Mouse (Mus musculus) spleen, embryonic (tissue): ENCODE results near the gene Mt2.

ENCODE experiments used
- CTCF ChIA-PET: fragments of 350-600 bp; sonication (Branson Sonifier 250); formaldehyde crosslinking; loops from one replicate; lab custom pipeline; 2022; lab: Charles Lee

Gene Mt2

GRCm38 (mm10) chr8:94172809-94173732 is 607 bp downstream of the Mt2 start:
- CTCF ChIA-PET, result no interaction called here

- CTCF ChIA-PET, result no interaction called here
Observed at GRCm38 (mm10) chr8:94173848-94174403, 1.5 kb downstream of the Mt2 start.

GRCm38 (mm10) chr8:94174619-94175213 is 2.3 kb downstream of the Mt2 start:
- CTCF ChIA-PET, result no interaction called here

GRCm38 (mm10) chr8:94177716-94178390 is 5.4 kb downstream of the Mt2 start:
- CTCF ChIA-PET, result interaction anchor here (0.7 kb wide), 1 partner anchor 569 kb away, joined by 4 read pairs; no protein-coding TSS in a partner anchor

GRCm38 (mm10) chr8:94178857-94179712 is 6.6 kb downstream of the Mt2 start, which contains the start of gene Mt1:
TSS of gene Mt1 (plus strand) at chr8:94179082.
- CTCF ChIA-PET, result no interaction called here

- CTCF ChIA-PET, result interaction anchor here (0.7 kb wide), 1 partner anchor 149 kb away, joined by 3 read pairs; the partner anchor contains the start of gene Slc12a3
Observed at GRCm38 (mm10) chr8:94179713-94180560, 7.5 kb downstream of the Mt2 start.

- CTCF ChIA-PET, result interaction anchor here (0.7 kb wide), 1 partner anchor 148 kb away, joined by 3 read pairs; the partner anchor contains the start of gene Slc12a3
Observed at GRCm38 (mm10) chr8:94180561-94180908, 8.1 kb downstream of the Mt2 start.

GRCm38 (mm10) chr8:94182055-94182929 is 9.8 kb downstream of the Mt2 start:
- CTCF ChIA-PET, result interaction anchor here (0.9 kb wide), 1 partner anchor 23 kb away, joined by 6 read pairs; no protein-coding TSS in a partner anchor

- CTCF ChIA-PET, result interaction anchor here (0.9 kb wide), 1 partner anchor 23 kb away, joined by 6 read pairs; no protein-coding TSS in a partner anchor
Observed at GRCm38 (mm10) chr8:94183117-94183516, 10.7 kb downstream of the Mt2 start.

GRCm38 (mm10) chr8:94184357-94184843 is 11.9 kb downstream of the Mt2 start:
- CTCF ChIA-PET, result interaction anchor here (0.6 kb wide), 1 partner anchor 15 kb away, joined by 6 read pairs; no protein-coding TSS in a partner anchor

GRCm38 (mm10) chr8:94185791-94186190 is 13.3 kb downstream of the Mt2 start:
- CTCF ChIA-PET, result interaction anchor here (1.1 kb wide), 1 partner anchor 16 kb away, joined by 3 read pairs; no protein-coding TSS in a partner anchor

- CTCF ChIA-PET, result interaction anchor here (1.1 kb wide), 1 partner anchor 17 kb away, joined by 3 read pairs; no protein-coding TSS in a partner anchor
Observed at GRCm38 (mm10) chr8:94186542-94186941, 14.1 kb downstream of the Mt2 start.

- CTCF ChIA-PET, result no interaction called here
Observed at GRCm38 (mm10) chr8:94187290-94188002, 15.0 kb downstream of the Mt2 start.

- CTCF ChIA-PET, result no interaction called here
Observed at GRCm38 (mm10) chr8:94189275-94190031, 17.0 kb downstream of the Mt2 start.

GRCm38 (mm10) chr8:94191101-94191691 is 18.7 kb downstream of the Mt2 start:
- CTCF ChIA-PET, result no interaction called here

GRCm38 (mm10) chr8:94192926-94193325 is 20.5 kb downstream of the Mt2 start:
- CTCF ChIA-PET, result no interaction called here
